Mouse (Mus musculus): ENCODE results near the gene Zfp454. TPM values are rescaled to one million over a fixed set of nuclear protein-coding genes. Genes with fewer than 3 reads are reported as not detected.

The Zfp454 gene
- polyA plus RNA-seq (2014; fragmentation: Illumina TruSeq; extraction: RNeasy Lipid Tissue Mini Kit (QIAGEN cat#74804); ENCODE audit: low read depth, low replicate concordance), result 1.6 TPM

GRCm38 (mm10) chr11:50887390-50888128, at the start of gene Zfp454:
TSS of gene Zfp454 (minus strand) at chr11:50887651.

GRCm38 (mm10) chr11:50931451-50931866, 44.0 kb upstream of the Zfp454 start, which contains the start of gene Zfp354b:
TSS of gene Zfp354b (minus strand) at chr11:50931633.

DNA sequence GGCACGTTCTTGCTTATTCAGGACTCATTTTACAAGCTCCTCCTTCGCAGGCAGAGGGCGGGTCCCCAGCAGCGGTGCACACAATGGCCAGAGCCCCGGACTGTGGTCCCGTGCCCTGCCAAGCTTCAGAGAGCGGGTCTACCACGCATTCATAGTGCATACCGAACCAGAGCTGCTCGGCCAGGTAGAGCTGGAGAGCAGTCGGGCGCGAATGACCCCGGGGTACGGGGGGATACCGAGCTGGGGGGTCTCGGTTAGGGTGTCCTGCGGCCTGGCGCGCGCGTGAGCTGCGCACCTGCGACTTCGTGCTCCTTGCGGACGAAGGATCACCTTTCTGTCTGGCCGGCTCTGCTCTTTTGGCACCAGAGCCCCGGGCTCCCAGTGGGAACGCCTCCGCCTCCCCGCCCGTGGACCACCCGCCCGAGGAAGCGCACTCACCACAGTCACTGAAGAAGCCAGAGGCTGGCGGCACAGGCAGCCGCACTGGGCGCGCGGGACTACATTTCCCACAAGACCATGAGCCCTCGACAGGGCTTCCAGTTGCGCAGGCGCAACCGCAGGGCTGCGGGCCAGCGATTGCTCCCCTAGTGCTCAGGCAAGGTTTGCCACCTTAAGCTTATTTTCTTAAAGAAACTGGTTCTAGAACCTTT, 28.3 kb upstream of the Zfp454 start, which contains the start of gene Zfp2:
Gene Zfp2 (minus strand): TSS at position 495 of the 650 bp plus-strand sequence.

GRCm38 (mm10) chr11:50850177-50850735, 37.2 kb downstream of the Zfp454 start, which contains the start of gene Grm6:
TSS of gene Grm6 (plus strand) at chr11:50850685.

GRCm38 (mm10) chr11:50841023-50841735, 46.3 kb downstream of the Zfp454 start, which contains the start of gene Zfp879:
TSS of gene Zfp879 (minus strand) at chr11:50841552.

GRCm38 (mm10) chr11:50827010-50827953, 60.2 kb downstream of the Zfp454 start, which contains the start of gene Zfp354c:
TSS of gene Zfp354c (minus strand) at chr11:50827724.

Other genes with a start within 250 kb of the Zfp454 start
- 0.72 TPM for gene Zfp354c, start 59.9 kb downstream of the Zfp454 start, polyA plus RNA-seq (2014; fragmentation: Illumina TruSeq; extraction: RNeasy Lipid Tissue Mini Kit (QIAGEN cat#74804); ENCODE audit: low read depth, low replicate concordance)
- 0.50 TPM for gene Zfp879, start 46.1 kb downstream of the Zfp454 start, polyA plus RNA-seq (2014; fragmentation: Illumina TruSeq; extraction: RNeasy Lipid Tissue Mini Kit (QIAGEN cat#74804); ENCODE audit: low read depth, low replicate concordance)
- gene Grm6, start 37.0 kb downstream of the Zfp454 start, polyA plus RNA-seq (2014; fragmentation: Illumina TruSeq; extraction: RNeasy Lipid Tissue Mini Kit (QIAGEN cat#74804); ENCODE audit: low read depth, low replicate concordance), result not detected
- 10.5 TPM for gene Zfp2, start 28.5 kb upstream of the Zfp454 start, polyA plus RNA-seq (2014; fragmentation: Illumina TruSeq; extraction: RNeasy Lipid Tissue Mini Kit (QIAGEN cat#74804); ENCODE audit: low read depth, low replicate concordance)
- 4.4 TPM for gene Zfp354b, start 44.0 kb upstream of the Zfp454 start, polyA plus RNA-seq (2014; fragmentation: Illumina TruSeq; extraction: RNeasy Lipid Tissue Mini Kit (QIAGEN cat#74804); ENCODE audit: low read depth, low replicate concordance)
- not detected for gene 4933414I15Rik, start 56.1 kb upstream of the Zfp454 start, polyA plus RNA-seq (2014; fragmentation: Illumina TruSeq; extraction: RNeasy Lipid Tissue Mini Kit (QIAGEN cat#74804); ENCODE audit: low read depth, low replicate concordance)
- gene Prop1, start 66.1 kb upstream of the Zfp454 start, polyA plus RNA-seq (2014; fragmentation: Illumina TruSeq; extraction: RNeasy Lipid Tissue Mini Kit (QIAGEN cat#74804); ENCODE audit: low read depth, low replicate concordance), result not detected
- not detected for gene Olfr1378, start 78.9 kb upstream of the Zfp454 start, polyA plus RNA-seq (2014; fragmentation: Illumina TruSeq; extraction: RNeasy Lipid Tissue Mini Kit (QIAGEN cat#74804); ENCODE audit: low read depth, low replicate concordance)
- not detected for gene Olfr1377, start 94.3 kb upstream of the Zfp454 start, polyA plus RNA-seq (2014; fragmentation: Illumina TruSeq; extraction: RNeasy Lipid Tissue Mini Kit (QIAGEN cat#74804); ENCODE audit: low read depth, low replicate concordance)
- gene Olfr51, start 115.9 kb upstream of the Zfp454 start, polyA plus RNA-seq (2014; fragmentation: Illumina TruSeq; extraction: RNeasy Lipid Tissue Mini Kit (QIAGEN cat#74804); ENCODE audit: low read depth, low replicate concordance), result not detected
- not detected for gene Olfr54, start 126.6 kb upstream of the Zfp454 start, polyA plus RNA-seq (2014; fragmentation: Illumina TruSeq; extraction: RNeasy Lipid Tissue Mini Kit (QIAGEN cat#74804); ENCODE audit: low read depth, low replicate concordance)
- not detected for gene Olfr1375, start 160.5 kb upstream of the Zfp454 start, polyA plus RNA-seq (2014; fragmentation: Illumina TruSeq; extraction: RNeasy Lipid Tissue Mini Kit (QIAGEN cat#74804); ENCODE audit: low read depth, low replicate concordance)
- gene Zfp354a, start 171.6 kb upstream of the Zfp454 start, polyA plus RNA-seq (2014; fragmentation: Illumina TruSeq; extraction: RNeasy Lipid Tissue Mini Kit (QIAGEN cat#74804); ENCODE audit: low read depth, low replicate concordance), result 10.1 TPM

All from liver, adult 10 weeks (tissue).